ENCODE assay signal across 8 mouse cellular contexts in genomic region chrX:163760617-163761434, GRCm38 (mm10). TPM values are rescaled to one million over a fixed set of nuclear protein-coding genes. Genes with fewer than 3 reads are reported as not detected.
A peak's percentile ranks its signal among the peaks of the same experiment; 100 is the strongest.
DNase-seq lines count a peak whose midpoint lies in the region; ATAC-seq and TF ChIP-seq lines count a peak whose summit lies in the region.

TSS of gene Rnf138rt1 (minus strand) at chrX:163761329.

- 0 out of 2 replicates have a peak, but pooled peaks cover 3% of the 10 kb centered on the region for H3K27me3 ChIP-seq in intestine, postnatal 0 days (replicated peaks; ENCODE audit: control insufficient read depth, insufficient read depth, low read length)
- H3K27me3 ChIP-seq in liver, embryonic 13.5 days = peaks cover 22% of the 10 kb centered on the region
- H3K27me3 ChIP-seq in neural tube, embryonic 15.5 days (replicated peaks) = peaks cover 23% of the 10 kb centered on the region

- WGBS in intestine, postnatal 0 days = 25% methylated on average over 42 of the region's 42 CpGs
- 24% methylated on average over 42 of the region's 42 CpGs for WGBS in liver, embryonic 13.5 days (ENCODE audit: insufficient replicate concordance)
- 25% methylated on average over 42 of the region's 42 CpGs for WGBS in neural tube, embryonic 15.5 days

- peak within 1 kb of the TSS; percentile 25 for H3K4me3 ChIP-seq in intestine, postnatal 0 days (ENCODE audit: low read depth, low read length)
- peak within 1 kb of the TSS; percentile 28 for H3K4me3 ChIP-seq in liver, embryonic 13.5 days (replicated peaks)
- peak within 1 kb of the TSS; percentile 43 for H3K4me3 ChIP-seq in neural tube, embryonic 15.5 days (replicated peaks)

- H3K9ac ChIP-seq in intestine, postnatal 0 days (ENCODE audit: low read depth, low read length) = no peak within 1 kb of the TSS
- H3K9ac ChIP-seq in liver, embryonic 13.5 days = no peak within 1 kb of the TSS
- H3K9ac ChIP-seq in neural tube, embryonic 15.5 days (replicated peaks) = peak within 1 kb of the TSS; percentile 41

- no peaks in the 10 kb centered on the region for H3K9me3 ChIP-seq in intestine, postnatal 0 days (ENCODE audit: control insufficient read depth)
- no peaks in the 10 kb centered on the region for H3K9me3 ChIP-seq in liver, embryonic 13.5 days (replicated peaks)
- H3K9me3 ChIP-seq in neural tube, embryonic 15.5 days (replicated peaks) = no peaks in the 10 kb centered on the region

- TF ChIP-seq CTCF in intestine, postnatal 0 days (IDR thresholded peaks at IDR 0.05; ENCODE audit: low read depth) = no peak

- no peaks in the 10 kb centered on the region for H3K36me3 ChIP-seq in intestine, postnatal 0 days (ENCODE audit: control insufficient read depth, insufficient read depth)
- H3K36me3 ChIP-seq in liver, embryonic 13.5 days = no peaks in the 10 kb centered on the region
- no peaks in the 10 kb centered on the region for H3K36me3 ChIP-seq in neural tube, embryonic 15.5 days

- no peak for ATAC-seq in intestine, postnatal 0 days
- peak; percentile 50; the same call in 1 of the 2 replicates for ATAC-seq in liver, embryonic 13.5 days (ENCODE audit: low read depth)
- peak; percentile 92 for ATAC-seq in neural tube, embryonic 15.5 days (ENCODE audit: low FRiP score)

- peak within 1 kb of the TSS; percentile 59 for H3K4me2 ChIP-seq in intestine, postnatal 0 days (replicated peaks; ENCODE audit: low read depth)
- H3K4me2 ChIP-seq in liver, embryonic 13.5 days = peak within 1 kb of the TSS; percentile 52
- H3K4me2 ChIP-seq in neural tube, embryonic 15.5 days = peak within 1 kb of the TSS; percentile 62

- DNase-seq in layer of hippocampus, adult 11-12 months (ENCODE audit: low spot score) = peak; percentile 3
- no peak for DNase-seq in layer of hippocampus, adult 9-11 months
- DNase-seq in cerebellum, adult 8-10 months = peak; percentile 35
- DNase-seq in forelimb bud, embryonic 11.5 days (ENCODE audit: low read depth, low spot score) = peak; percentile 44
- no peak for DNase-seq in liver, embryonic 13.5 days
- DNase-seq in thymus, postnatal 14 days = no peak

- no peak within 1 kb of the TSS for H3K27ac ChIP-seq in intestine, postnatal 0 days (ENCODE audit: low read depth, low read length)
- H3K27ac ChIP-seq in liver, embryonic 13.5 days = no peak within 1 kb of the TSS
- H3K27ac ChIP-seq in neural tube, embryonic 15.5 days (replicated peaks) = no peak within 1 kb of the TSS

- no peaks in the 10 kb centered on the region for H3K4me1 ChIP-seq in intestine, postnatal 0 days (replicated peaks; ENCODE audit: control insufficient read depth, insufficient read depth, low read length)
- no peaks in the 10 kb centered on the region for H3K4me1 ChIP-seq in liver, embryonic 13.5 days (replicated peaks)
- no peaks in the 10 kb centered on the region for H3K4me1 ChIP-seq in neural tube, embryonic 15.5 days

RNA-seq across cellular contexts. Expression of gene Rnf138rt1, which starts in this region (rescaled TPM):
- 0.13 TPM in 1 of 2 replicates, not detected in the other for polyA plus RNA-seq in intestine, postnatal 0 days (2015; fragmentation: Nextera tagmentation; extraction: Ambion mirVana)
- 0.09 TPM in 1 of 2 replicates, not detected in the other for polyA plus RNA-seq in liver, embryonic 13.5 days (2015; fragmentation: Nextera tagmentation; extraction: Ambion mirVana)
- polyA plus RNA-seq in neural tube, embryonic 15.5 days (2015; fragmentation: Nextera tagmentation; extraction: Ambion mirVana) = 3.7 and 4.6 TPM in 2 replicates

Comparison
In these comparisons a context has a peak if more than half of its experiments do, and no peak if none do; other contexts are left out.
1. DNase-seq: peak in layer of hippocampus, adult 11-12 months (single experiment), cerebellum, adult 8-10 months (single experiment) and forelimb bud, embryonic 11.5 days (single experiment); none in layer of hippocampus, adult 9-11 months (single experiment), liver, embryonic 13.5 days (single experiment) and thymus, postnatal 14 days (single experiment).
2. Peak in ATAC-seq, H3K4me3 ChIP-seq and H3K4me2 ChIP-seq in liver, embryonic 13.5 days; RNA of the gene not detected or under 1 TPM.
3. Peak in every context shown above with its lines, with median percentiles within 50 percentile points of each other: H3K4me2 ChIP-seq and H3K4me3 ChIP-seq.